Mouse (Mus musculus): ENCODE measurements around the gene Ccdc42. TPM values are rescaled to one million over a fixed set of nuclear protein-coding genes. Genes with fewer than 3 reads are reported as not detected.

Ccdc42 gene
- total and polyA plus RNA-seq, 3 experiments = not detected

GRCm38 (mm10) chr11:68607046-68607445 is 20.2 kb downstream of the Ccdc42 start:
- DNase-seq (ENCODE audit: extremely low read depth) = no peak
- Histone ChIP-seq H3K79me2 (replicated peaks; ENCODE audit: control insufficient read depth, extremely low read depth, insufficient read depth, poor library complexity, severe bottlenecking) (no peaks in the 10 kb centered on the region), H3K36me3 (replicated peaks in 1 of 2; ENCODE audit: control insufficient read depth in 1 of 2, insufficient read depth in 1 of 2, low read length in 1 of 2) (no peaks in the 10 kb centered on the region), H3K4me3 (replicated peaks in 1 of 3; ENCODE audit: low read depth in 2 of 3, low read length in 2 of 3, poor library complexity in 1 of 3) (no peak overlapping the region), H3K4me2 (ENCODE audit: insufficient read depth, low read depth, poor library complexity, severe bottlenecking) (no peak overlapping the region), H3K27me3 (replicated peaks) (peaks cover 8% of the 10 kb centered on the region), H3K9ac (ENCODE audit: insufficient read depth, low read depth) (no peak overlapping the region), H3K9me3 (replicated peaks; ENCODE audit: low read length) (no peaks in the 10 kb centered on the region), H3K4me1 (ENCODE audit: control insufficient read depth in 1 of 2, insufficient read depth in 2 of 2) (peaks cover 0 to 4% of the 10 kb centered on the region in 2 experiments; a peak in 2 of 4 replicates), H3K27ac (ENCODE audit: insufficient read depth, low read depth) (no peak overlapping the region)
- dilution Hi-C loops (cut with MboI; ENCODE audit: extremely low pct_ligation_motif_present, extremely low pct_unique_long_range_greater_than_20kb, low sequenced_read_pairs) (no loop called here), in situ Hi-C loops (cut with MboI; ENCODE audit: low pct_ligation_motif_present, low pct_unique_long_range_greater_than_20kb, low sequenced_read_pairs) (no loop called here)
- TF ChIP-seq TBP (conservative IDR thresholded peaks at IDR 0.05; ENCODE audit: low read depth, low read length) (no peak), USF2 (conservative IDR thresholded peaks at IDR 0.05; ENCODE audit: low read depth, low read length) (no peak), IRF4 (IDR thresholded peaks at IDR 0.05; ENCODE audit: low read depth, low read length) (no peak), UBTF (IDR thresholded peaks at IDR 0.05; ENCODE audit: low read depth, low read length) (no peak), RCOR1 (conservative IDR thresholded peaks at IDR 0.05; ENCODE audit: low read depth, low read length) (no peak), HCFC1 (IDR thresholded peaks at IDR 0.05; ENCODE audit: low read depth, low read length) (no peak), MEF2A (IDR thresholded peaks at IDR 0.05; ENCODE audit: borderline replicate concordance, low read depth, low read length) (no peak)

GRCm38 (mm10) chr11:68609910-68610566 is 23.2 kb downstream of the Ccdc42 start:
- H3K79me2 ChIP-seq (replicated peaks; ENCODE audit: control insufficient read depth, extremely low read depth, insufficient read depth, poor library complexity, severe bottlenecking) = no peaks in the 10 kb centered on the region
- no peaks in the 10 kb centered on the region for H3K36me3 ChIP-seq (replicated peaks in 1 of 2; ENCODE audit: control insufficient read depth in 1 of 2, insufficient read depth in 1 of 2, low read length in 1 of 2)
- DNase-seq (ENCODE audit: extremely low read depth) = no peak
- H3K9ac ChIP-seq (ENCODE audit: insufficient read depth, low read depth) = no peak overlapping the region
- no peak for TF ChIP-seq IRF4 (IDR thresholded peaks at IDR 0.05; ENCODE audit: low read depth, low read length)
- no peak for TF ChIP-seq GABPA (IDR thresholded peaks at IDR 0.05; ENCODE audit: insufficient replicate concordance, low read depth, low read length)
- TF ChIP-seq USF2 (conservative IDR thresholded peaks at IDR 0.05; ENCODE audit: low read depth, low read length) = no peak
- no peak for TF ChIP-seq KAT2A (IDR thresholded peaks at IDR 0.05; ENCODE audit: insufficient replicate concordance, low read length)
- TF ChIP-seq ZKSCAN1 (IDR thresholded peaks at IDR 0.05; ENCODE audit: borderline replicate concordance, low read depth, low read length) = no peak
- no peak for TF ChIP-seq PAX5 (IDR thresholded peaks at IDR 0.05; ENCODE audit: low read length)
- TF ChIP-seq RAD21 (IDR thresholded peaks at IDR 0.05; ENCODE audit: low read depth, low read length) = no peak
- no peak for TF ChIP-seq MAZ (IDR thresholded peaks at IDR 0.05; ENCODE audit: low read depth, low read length)
- no peak for TF ChIP-seq ZC3H11A (IDR thresholded peaks at IDR 0.05; ENCODE audit: low read depth, low read length)
- TF ChIP-seq JUND (conservative IDR thresholded peaks at IDR 0.05; ENCODE audit: low read depth, low read length) = no peak
- no peak for TF ChIP-seq SIN3A (IDR thresholded peaks at IDR 0.05; ENCODE audit: low read length)
- no peak for TF ChIP-seq TCF12 (IDR thresholded peaks at IDR 0.05; ENCODE audit: low read depth, low read length)
- TF ChIP-seq NELFE (IDR thresholded peaks at IDR 0.05; ENCODE audit: low read depth, low read length) = no peak
- TF ChIP-seq MXI1 (IDR thresholded peaks at IDR 0.05; ENCODE audit: low read depth, low read length) = no peak
- TF ChIP-seq BHLHE40 (IDR thresholded peaks at IDR 0.05; ENCODE audit: low read depth, low read length) = no peak
- TF ChIP-seq ETS1 (conservative IDR thresholded peaks at IDR 0.05; ENCODE audit: low read depth, low read length) = no peak
- TF ChIP-seq RCOR1 (conservative IDR thresholded peaks at IDR 0.05; ENCODE audit: low read depth, low read length) = no peak
- peaks cover 8% of the 10 kb centered on the region for H3K27me3 ChIP-seq (replicated peaks)
- dilution Hi-C loops (cut with MboI; ENCODE audit: extremely low pct_ligation_motif_present, extremely low pct_unique_long_range_greater_than_20kb, low sequenced_read_pairs) = no loop called here
- no peak overlapping the region for H3K4me3 ChIP-seq (replicated peaks in 1 of 3; ENCODE audit: low read depth in 2 of 3, low read length in 2 of 3, poor library complexity in 1 of 3)
- no peaks in the 10 kb centered on the region for H3K9me3 ChIP-seq (replicated peaks; ENCODE audit: low read length)
- no peak overlapping the region for H3K27ac ChIP-seq (ENCODE audit: insufficient read depth, low read depth)
- H3K4me2 ChIP-seq (ENCODE audit: insufficient read depth, low read depth, poor library complexity, severe bottlenecking) = no peak overlapping the region
- in situ Hi-C loops (cut with MboI; ENCODE audit: low pct_ligation_motif_present, low pct_unique_long_range_greater_than_20kb, low sequenced_read_pairs) = no loop called here
- no peaks in the 10 kb centered on the region for H3K4me1 ChIP-seq (ENCODE audit: control insufficient read depth in 1 of 2, insufficient read depth in 2 of 2)
